Mouse (Mus musculus) liver, adult 2 months (tissue): ENCODE measurements at regions not wholly inside any gene's neighbourhood (a gene's known extent, or its start where the extent isn't known, plus 50 kb on each side); places are given as distances from the start of the nearest gene placed in this dataset.

ENCODE experiments used
- DNase-seq: peaks from one replicate; pipeline ENCODE4 v3.0.0-alpha.2; 2011; ENCODE audit warnings: low read depth, low spot score; ENCODE audit errors: extremely low read depth
- H3K27ac ChIP-seq: fragments of 200-500 bp; replicated peaks from 2 replicates; pipeline ENCODE4 v1.5.1; 2012; ENCODE audit warnings: low read depth, mild to moderate bottlenecking, control low read depth, inconsistent platforms, low read length; ENCODE audit not compliant: insufficient read depth
- H3K27me3 ChIP-seq: fragments of 200-500 bp; 2 replicates; pipeline ENCODE4 v1.6.1; 2012; ENCODE audit warnings: mild to moderate bottlenecking, moderate library complexity, low read length, inconsistent platforms; ENCODE audit not compliant: control insufficient read depth, insufficient read depth
- H3K36me3 ChIP-seq: fragments of 200-500 bp; 2 replicates; pipeline ENCODE4 v1.6.1; 2012; ENCODE audit warnings: low read length, inconsistent platforms; ENCODE audit not compliant: control insufficient read depth, insufficient read depth
- H3K4me1 ChIP-seq: fragments of 200-500 bp; 2 replicates; pipeline ENCODE4 v1.6.1; 2011; ENCODE audit warnings: low read length; ENCODE audit not compliant: control insufficient read depth, insufficient read depth
- H3K4me3 ChIP-seq: fragments of 200-500 bp; 2 replicates; pipeline ENCODE4 v1.5.1; 2011; ENCODE audit warnings: low read depth, mild to moderate bottlenecking, control low read depth, low read length, moderate library complexity; ENCODE audit not compliant: insufficient read depth
- H3K79me2 ChIP-seq: fragments of 200-500 bp; 2 replicates; pipeline ENCODE4 v1.6.1; 2012; ENCODE audit warnings: inconsistent platforms, mild to moderate bottlenecking, low read length, moderate library complexity; ENCODE audit not compliant: control insufficient read depth, insufficient read depth
- H3K9ac ChIP-seq: fragments of 200-500 bp; 2 replicates; pipeline ENCODE4 v1.6.1; 2012; ENCODE audit warnings: low read depth, mild to moderate bottlenecking, control low read depth, inconsistent platforms, low read length
- CTCF ChIP-seq: fragments of 200-500 bp; IDR thresholded peaks from 2 replicates; pipeline ENCODE4 v1.5.1; 2011; ENCODE audit warnings: low read depth, low read length, control low read depth
- POLR2A ChIP-seq: fragments of 200-500 bp; IDR thresholded peaks from 2 replicates; pipeline ENCODE4 v1.6.1; 2011; ENCODE audit warnings: low read length, control low read depth; ENCODE audit not compliant: insufficient read depth; ENCODE audit errors: extremely low read depth
- WGBS: fragments of 180-500 bp; shearing (Covaris S2); methylation state at CpG from one replicate; pipeline ENCODE4 v1.1.7; 2018; 5-methylcytosine and 5-hydroxymethylcytosine counted together

- Histone ChIP-seq H3K79me2 (no peaks in the 10 kb centered on the region), H3K27ac (no peak overlapping the region), H3K9ac (no peak overlapping the region; the same call in 1 of the 2 replicates), H3K36me3 (no peaks in the 10 kb centered on the region), H3K27me3 (no peaks in the 10 kb centered on the region), H3K4me1 (peaks cover 5% of the 10 kb centered on the region; the same call in 1 of the 2 replicates), H3K4me3 (no peak overlapping the region)
- no peak for DNase-seq
- 70% methylated on average over 8 of the region's 8 CpGs for WGBS
- TF ChIP-seq POLR2A (no peak), CTCF (no peak)
Observed at GRCm38 (mm10) chr2:30667468-30667867, 72.6 kb downstream of the Cstad start.

- H3K4me1 ChIP-seq: peaks cover 8% of the 10 kb centered on the region
- no peaks in the 10 kb centered on the region for H3K79me2 ChIP-seq
- DNase-seq: no peak
- no peaks in the 10 kb centered on the region for H3K36me3 ChIP-seq
- H3K4me3 ChIP-seq: no peak overlapping the region
- H3K27ac ChIP-seq: no peak overlapping the region
- no peaks in the 10 kb centered on the region for H3K27me3 ChIP-seq
- H3K9ac ChIP-seq: no peak overlapping the region
- TF ChIP-seq CTCF (no peak), POLR2A (no peak)
- 82% methylated on average over 10 of the region's 10 CpGs for WGBS
Observed at GRCm38 (mm10) chr2:30661147-30661546, 66.3 kb downstream of the Cstad start.

GRCm38 (mm10) chr2:30660613-30660991 is 65.8 kb downstream of the Cstad start:
- H3K27ac ChIP-seq: no peak overlapping the region
- H3K79me2 ChIP-seq: no peaks in the 10 kb centered on the region
- no peaks in the 10 kb centered on the region for H3K36me3 ChIP-seq
- 67% methylated on average over 10 of the region's 10 CpGs for WGBS
- no peak for DNase-seq
- H3K4me3 ChIP-seq: no peak overlapping the region
- peaks cover 8% of the 10 kb centered on the region for H3K4me1 ChIP-seq
- no peak overlapping the region for H3K9ac ChIP-seq
- TF ChIP-seq POLR2A: no peak
- TF ChIP-seq CTCF: no peak
- no peaks in the 10 kb centered on the region for H3K27me3 ChIP-seq

- no peaks in the 10 kb centered on the region for H3K36me3 ChIP-seq
- 70% methylated on average over 11 of the region's 11 CpGs for WGBS
- no peaks in the 10 kb centered on the region for H3K27me3 ChIP-seq
- no peak overlapping the region for H3K9ac ChIP-seq
- no peak for DNase-seq
- no peak overlapping the region for H3K4me3 ChIP-seq
- no peaks in the 10 kb centered on the region for H3K79me2 ChIP-seq
- H3K27ac ChIP-seq: peak overlapping the region; percentile 11; the same call in 1 of the 2 replicates
- TF ChIP-seq POLR2A: no peak
- peaks cover 8% of the 10 kb centered on the region for H3K4me1 ChIP-seq
Observed at GRCm38 (mm10) chr2:30659836-30660612, 65.2 kb downstream of the Cstad start.

GRCm38 (mm10) chr2:30658844-30659555 is 64.2 kb downstream of the Cstad start:
- Histone ChIP-seq H3K9ac (peak overlapping the region; percentile 92), H3K27me3 (no peaks in the 10 kb centered on the region), H3K27ac (peak overlapping the region; percentile 87), H3K79me2 (no peaks in the 10 kb centered on the region), H3K4me1 (peaks cover 8% of the 10 kb centered on the region), H3K36me3 (no peaks in the 10 kb centered on the region), H3K4me3 (peak overlapping the region; percentile 87)
- WGBS: 9% methylated on average over 16 of the region's 16 CpGs
- peak; percentile 42 for DNase-seq
- TF ChIP-seq POLR2A: no peak
- no peak for TF ChIP-seq CTCF
